Mouse (Mus musculus): ENCODE data around the gene Prss27. TPM values are rescaled to one million over a fixed set of nuclear protein-coding genes. Genes with fewer than 3 reads are reported as not detected.
"Not testable (repeated sequence)": the region's sequence is repeated elsewhere in the genome, so short reads cannot be mapped to it uniquely, and the experiment has no call there.

Prss27 gene
- polyA plus RNA-seq, 1 experiment from 2014 or later, result 0.38 TPM

DNA sequence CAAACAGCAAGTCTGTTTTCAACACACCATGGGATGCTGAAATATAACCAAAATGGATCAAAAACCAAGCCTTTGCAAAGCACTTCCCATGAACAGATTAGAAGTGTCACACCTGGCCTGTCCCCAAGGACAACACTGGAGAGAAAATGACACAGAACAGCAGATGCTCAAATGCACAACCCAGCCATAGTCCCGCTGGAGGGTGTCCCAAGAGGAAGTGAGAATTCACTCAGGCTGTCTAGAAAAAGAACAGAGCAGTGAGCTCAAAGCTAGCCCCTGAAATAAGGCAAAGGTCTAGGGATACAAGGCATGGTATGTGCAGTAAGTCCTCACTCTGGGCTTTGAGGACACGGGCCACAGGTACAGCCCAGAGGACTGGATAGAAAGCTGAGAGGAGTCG, 31.6 kb downstream of the Prss27 start:
- peaks cover 24% of the 10 kb centered on the region for H3K36me3 ChIP-seq
- WGBS, result 91% methylated on average over 3 of the region's 3 CpGs
- no peak overlapping the region for H3K27ac ChIP-seq
- 0 out of 2 replicates have a peak overlapping the region, but pooled peaks have one; percentile 36 for H3K9ac ChIP-seq
- no peak for ATAC-seq (ENCODE audit: insufficient number of reproducible peaks, insufficient read depth, low FRiP score, low TSS enrichment, low read depth)
- peaks cover 14% of the 10 kb centered on the region for H3K4me1 ChIP-seq
- H3K4me3 ChIP-seq, result no peak overlapping the region
- H3K27me3 ChIP-seq, result no peaks in the 10 kb centered on the region
- H3K9me3 ChIP-seq, result no peaks in the 10 kb centered on the region
- H3K4me2 ChIP-seq, result no peak overlapping the region

GRCm38 (mm10) chr17:24072919-24073696, 35.2 kb downstream of the Prss27 start, which contains the start of gene Kctd5:
Kctd5 (minus strand) TSS chr17:24073485.
- Histone ChIP-seq H3K27me3 (no peaks in the 10 kb centered on the region), H3K9ac (peak within 1 kb of the TSS; percentile 98), H3K9me3 (no peaks in the 10 kb centered on the region), H3K36me3 (peaks cover 27% of the 10 kb centered on the region), H3K4me1 (peaks cover 14% of the 10 kb centered on the region), H3K4me3 (peak within 1 kb of the TSS; percentile 95), H3K27ac (peak within 1 kb of the TSS; percentile 85), H3K4me2 (peak within 1 kb of the TSS; percentile 79)
- WGBS, result under 1% methylated on average over 61 of the region's 62 CpGs
- ATAC-seq (ENCODE audit: insufficient number of reproducible peaks, insufficient read depth, low FRiP score, low TSS enrichment, low read depth), result peak; percentile 97

- no peak overlapping the region for H3K9ac ChIP-seq
- H3K4me3 ChIP-seq, result no peak overlapping the region
- ATAC-seq (ENCODE audit: insufficient number of reproducible peaks, insufficient read depth, low FRiP score, low TSS enrichment, low read depth), result no peak
- no peak overlapping the region for H3K27ac ChIP-seq
- peaks cover 4% of the 10 kb centered on the region for H3K4me1 ChIP-seq
- H3K4me2 ChIP-seq, result no peak overlapping the region
- no peaks in the 10 kb centered on the region for H3K27me3 ChIP-seq
- peaks cover 39% of the 10 kb centered on the region for H3K36me3 ChIP-seq
- no peaks in the 10 kb centered on the region for H3K9me3 ChIP-seq
- WGBS, result 82% methylated on average over 2 of the region's 2 CpGs
Measured at GRCm38 (mm10) chr17:24077101-24077500, 39.2 kb downstream of the Prss27 start.

- H3K4me2 ChIP-seq, result no peak overlapping the region
- no peak overlapping the region for H3K9ac ChIP-seq
- ATAC-seq (ENCODE audit: insufficient number of reproducible peaks, insufficient read depth, low FRiP score, low TSS enrichment, low read depth), result no peak
- peaks cover 52% of the 10 kb centered on the region for H3K36me3 ChIP-seq
- H3K27ac ChIP-seq, result no peak overlapping the region
- H3K4me3 ChIP-seq, result no peak overlapping the region
- no peaks in the 10 kb centered on the region for H3K27me3 ChIP-seq
- no peaks in the 10 kb centered on the region for H3K9me3 ChIP-seq
- WGBS, result 59% methylated on average over 1 of the region's 1 CpGs
- H3K4me1 ChIP-seq, result no peaks in the 10 kb centered on the region
Measured at GRCm38 (mm10) chr17:24084593-24084992, 46.6 kb downstream of the Prss27 start.

GRCm38 (mm10) chr17:24086399-24086798, 48.5 kb downstream of the Prss27 start:
- H3K9ac ChIP-seq; H3K27me3 ChIP-seq; H3K4me1 ChIP-seq; H3K4me3 ChIP-seq; H3K9me3 ChIP-seq; H3K4me2 ChIP-seq; ATAC-seq (ENCODE audit: insufficient number of reproducible peaks, insufficient read depth, low FRiP score, low TSS enrichment, low read depth); H3K27ac ChIP-seq: not testable (repeated sequence)
- WGBS, result 82% methylated on average over 4 of the region's 4 CpGs
- H3K36me3 ChIP-seq, result peaks cover 63% of the 10 kb centered on the region

DNA sequence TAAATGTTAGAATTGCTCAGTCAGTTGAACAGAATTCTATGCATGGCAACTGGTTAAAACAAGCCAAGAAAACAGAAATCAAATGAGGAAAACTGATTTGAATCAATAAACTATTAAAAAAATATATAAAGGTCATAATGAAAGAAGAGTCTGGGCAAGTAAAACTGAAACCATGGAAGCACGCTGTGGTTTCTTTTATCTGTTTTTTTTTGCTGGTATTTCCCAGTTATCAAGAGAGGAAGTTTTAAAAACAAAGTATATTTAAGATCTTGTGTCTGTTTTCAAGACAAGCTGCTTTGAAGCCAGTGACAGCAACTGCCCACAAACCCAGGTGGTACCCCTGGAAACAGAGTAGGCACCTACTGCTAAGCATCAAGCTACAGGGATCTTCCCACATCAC, 52.6 kb downstream of the Prss27 start:
- Histone ChIP-seq H3K9ac (no peak overlapping the region), H3K4me1 (no peaks in the 10 kb centered on the region), H3K27ac (no peak overlapping the region), H3K36me3 (peaks cover 75% of the 10 kb centered on the region), H3K4me3 (no peak overlapping the region), H3K9me3 (no peaks in the 10 kb centered on the region), H3K4me2 (no peak overlapping the region), H3K27me3 (no peaks in the 10 kb centered on the region)
- no peak for ATAC-seq (ENCODE audit: insufficient number of reproducible peaks, insufficient read depth, low FRiP score, low TSS enrichment, low read depth)
- WGBS, result 91% methylated on average over 1 of the region's 1 CpGs

Small RNAs within 50 kb of the gene (microRNA-seq; reads per million reads assigned to microRNA genes)
- not detected for gene Gm27700

Other genes with a start within 250 kb of the Prss27 start
- 616 and 642 TPM in 2 replicates for gene Srrm2, start 247.6 kb upstream of the Prss27 start, polyA plus RNA-seq (2015; fragmentation: Nextera tagmentation; extraction: Ambion mirVana)
- 1,169 and 1,240 TPM in 2 replicates for gene Elob, start 209.0 kb upstream of the Prss27 start, polyA plus RNA-seq (2015; fragmentation: Nextera tagmentation; extraction: Ambion mirVana)
- 0.38 and 0.48 TPM in 2 replicates for gene Prss33, start 202.1 kb upstream of the Prss27 start, polyA plus RNA-seq (2015; fragmentation: Nextera tagmentation; extraction: Ambion mirVana)
- gene Prss32, start 194.3 kb upstream of the Prss27 start, polyA plus RNA-seq (2015; fragmentation: Nextera tagmentation; extraction: Ambion mirVana), result 0.78 TPM in 1 of 2 replicates, not detected in the other
- 2.0 TPM in 2 replicates for gene Prss41, start 194.0 kb upstream of the Prss27 start, polyA plus RNA-seq (2015; fragmentation: Nextera tagmentation; extraction: Ambion mirVana)
- not detected in 2 replicates for gene Prss21, start 170.1 kb upstream of the Prss27 start, polyA plus RNA-seq (2015; fragmentation: Nextera tagmentation; extraction: Ambion mirVana)
- not detected in 2 replicates for gene Dcpp1, start 157.3 kb upstream of the Prss27 start, polyA plus RNA-seq (2015; fragmentation: Nextera tagmentation; extraction: Ambion mirVana)
- not detected in 2 replicates for gene Dcpp2, start 157.3 kb upstream of the Prss27 start, polyA plus RNA-seq (2015; fragmentation: Nextera tagmentation; extraction: Ambion mirVana)
- not detected in 2 replicates for gene Dcpp3, start 120.7 kb upstream of the Prss27 start, polyA plus RNA-seq (2015; fragmentation: Nextera tagmentation; extraction: Ambion mirVana)
- gene Sbp, start 96.5 kb upstream of the Prss27 start, polyA plus RNA-seq (2015; fragmentation: Nextera tagmentation; extraction: Ambion mirVana), result not detected in 2 replicates
- gene Sbpl, start 82.9 kb upstream of the Prss27 start, polyA plus RNA-seq (2015; fragmentation: Nextera tagmentation; extraction: Ambion mirVana), result not detected in 2 replicates
- 0.18 TPM in 1 of 2 replicates, not detected in the other for gene Prss30, start 57.6 kb upstream of the Prss27 start, polyA plus RNA-seq (2015; fragmentation: Nextera tagmentation; extraction: Ambion mirVana)
- 2.2 and 2.5 TPM in 2 replicates for gene Prss22, start 40.0 kb upstream of the Prss27 start, polyA plus RNA-seq (2015; fragmentation: Nextera tagmentation; extraction: Ambion mirVana)
- gene Kctd5, start 35.3 kb downstream of the Prss27 start, polyA plus RNA-seq (2015; fragmentation: Nextera tagmentation; extraction: Ambion mirVana), result 69.1 and 78.9 TPM in 2 replicates
- gene Pdpk1, start 112.8 kb downstream of the Prss27 start, polyA plus RNA-seq (2015; fragmentation: Nextera tagmentation; extraction: Ambion mirVana), result 35.8 and 37.8 TPM in 2 replicates
- gene Amdhd2, start 125.6 kb downstream of the Prss27 start, polyA plus RNA-seq (2015; fragmentation: Nextera tagmentation; extraction: Ambion mirVana), result 34.1 and 41.4 TPM in 2 replicates
- gene Atp6v0c, start 131.6 kb downstream of the Prss27 start, polyA plus RNA-seq (2015; fragmentation: Nextera tagmentation; extraction: Ambion mirVana), result 420 and 448 TPM in 2 replicates
- gene Tbc1d24, start 167.4 kb downstream of the Prss27 start, polyA plus RNA-seq (2015; fragmentation: Nextera tagmentation; extraction: Ambion mirVana), result 10.2 and 10.3 TPM in 2 replicates
- gene Ntn3, start 171.4 kb downstream of the Prss27 start, polyA plus RNA-seq (2015; fragmentation: Nextera tagmentation; extraction: Ambion mirVana), result 13.0 and 14.0 TPM in 2 replicates
- 15.7 and 16.3 TPM in 2 replicates for gene Tedc2, start 182.7 kb downstream of the Prss27 start, polyA plus RNA-seq (2015; fragmentation: Nextera tagmentation; extraction: Ambion mirVana)
- gene Ccnf, start 213.3 kb downstream of the Prss27 start, polyA plus RNA-seq (2015; fragmentation: Nextera tagmentation; extraction: Ambion mirVana), result 61.9 and 63.1 TPM in 2 replicates